Mouse (Mus musculus): ENCODE measurements around the gene Chrnb2. TPM values are rescaled to one million over a fixed set of nuclear protein-coding genes. Genes with fewer than 3 reads are reported as not detected.

Gene Chrnb2
- polyA plus RNA-seq, 1 experiment from 2014 or later = 0.40 TPM

DNA sequence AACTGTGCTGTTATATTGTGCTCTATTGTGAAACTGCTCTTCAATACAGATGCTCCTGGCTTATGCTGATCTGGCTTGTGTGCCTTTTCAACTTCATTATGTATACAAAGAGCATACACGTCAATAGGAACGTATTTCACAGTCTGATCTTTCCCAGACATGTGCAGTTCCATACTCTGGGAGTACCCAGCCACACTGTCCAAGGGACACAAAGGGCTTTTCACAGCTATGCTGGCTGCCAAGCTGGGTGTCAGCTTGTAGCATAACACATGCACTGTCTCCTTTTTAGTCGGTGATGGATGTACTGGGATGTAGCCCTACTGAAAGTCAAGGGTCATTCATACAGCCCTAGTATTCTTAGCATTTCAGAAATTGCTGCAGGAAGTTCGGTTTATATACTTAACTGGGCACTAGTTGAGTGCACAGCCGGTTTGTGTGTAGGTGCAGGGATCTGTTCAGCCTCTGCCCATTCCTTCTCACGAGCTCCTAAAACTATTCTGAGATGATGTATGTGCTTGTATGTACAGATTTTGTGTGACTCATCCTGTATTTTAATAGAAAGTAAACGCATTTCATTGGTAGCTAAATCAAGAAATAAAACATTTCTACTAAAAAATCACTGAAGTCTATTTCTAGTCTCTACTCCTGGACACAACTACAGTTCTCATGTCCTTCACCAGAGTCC is 40.9 kb downstream of the Chrnb2 start:
- no peaks in the 10 kb centered on the region for H3K9me3 ChIP-seq (ENCODE audit: low read length)
- H3K4me3 ChIP-seq (ENCODE audit: low read length) = no peak overlapping the region
- WGBS = 80% methylated on average over 7 of the region's 7 CpGs
- no peaks in the 10 kb centered on the region for H3K36me3 ChIP-seq (ENCODE audit: insufficient read depth, low read length)
- H3K4me2 ChIP-seq (replicated peaks; ENCODE audit: low read depth, low read length) = no peak overlapping the region
- no peak overlapping the region for H3K27ac ChIP-seq (ENCODE audit: low read length)
- ATAC-seq (ENCODE audit: low FRiP score, low TSS enrichment) = no peak
- H3K4me1 ChIP-seq (ENCODE audit: insufficient read depth, low read length) = no peaks in the 10 kb centered on the region
- H3K27me3 ChIP-seq (ENCODE audit: insufficient read depth, low read length) = no peaks in the 10 kb centered on the region
- H3K9ac ChIP-seq (replicated peaks; ENCODE audit: low read length) = no peak overlapping the region

- Histone ChIP-seq H3K27me3 (ENCODE audit: insufficient read depth, low read length) (no peaks in the 10 kb centered on the region), H3K9me3 (ENCODE audit: low read length) (no peaks in the 10 kb centered on the region), H3K4me1 (ENCODE audit: insufficient read depth, low read length) (no peaks in the 10 kb centered on the region), H3K4me2 (replicated peaks; ENCODE audit: low read depth, low read length) (no peak overlapping the region), H3K36me3 (ENCODE audit: insufficient read depth, low read length) (no peaks in the 10 kb centered on the region), H3K9ac (replicated peaks; ENCODE audit: low read length) (no peak overlapping the region), H3K4me3 (ENCODE audit: low read length) (no peak overlapping the region), H3K27ac (ENCODE audit: low read length) (no peak overlapping the region)
- ATAC-seq (ENCODE audit: low FRiP score, low TSS enrichment) = no peak
These were observed 42.4 kb downstream of the Chrnb2 start for GRCm38 (mm10) chr3:89722032-89722431.

DNA sequence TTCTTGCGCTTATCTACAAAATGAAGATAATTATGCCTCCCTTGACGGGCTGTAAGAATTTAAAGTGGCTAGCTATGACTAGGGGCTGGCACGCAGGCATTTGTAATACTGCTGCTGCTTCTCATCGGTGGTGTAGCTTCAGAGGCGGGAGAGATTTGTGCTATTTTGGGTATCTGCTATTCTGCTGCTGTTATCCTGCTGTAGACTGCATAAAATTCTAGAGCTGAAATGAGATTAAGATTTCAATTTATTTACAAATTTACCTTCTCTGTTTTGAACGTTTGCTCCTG is 48.5 kb downstream of the Chrnb2 start:
- no peaks in the 10 kb centered on the region; the same call in 1 of the 2 replicates for H3K27me3 ChIP-seq (ENCODE audit: insufficient read depth, low read length)
- no peak for ATAC-seq (ENCODE audit: low FRiP score, low TSS enrichment)
- WGBS = 67% methylated on average over 6 of the region's 6 CpGs
- H3K9me3 ChIP-seq (ENCODE audit: low read length) = no peaks in the 10 kb centered on the region; the same call in 1 of the 2 replicates
- H3K36me3 ChIP-seq (ENCODE audit: insufficient read depth, low read length) = no peaks in the 10 kb centered on the region
- no peak overlapping the region for H3K27ac ChIP-seq (ENCODE audit: low read length)
- peaks cover 12% of the 10 kb centered on the region for H3K4me1 ChIP-seq (ENCODE audit: insufficient read depth, low read length)
- peak overlapping the region; percentile 92 for H3K4me3 ChIP-seq (ENCODE audit: low read length)
- peak overlapping the region; percentile 93 for H3K9ac ChIP-seq (replicated peaks; ENCODE audit: low read length)
- H3K4me2 ChIP-seq (replicated peaks; ENCODE audit: low read depth, low read length) = peak overlapping the region; percentile 94

DNA sequence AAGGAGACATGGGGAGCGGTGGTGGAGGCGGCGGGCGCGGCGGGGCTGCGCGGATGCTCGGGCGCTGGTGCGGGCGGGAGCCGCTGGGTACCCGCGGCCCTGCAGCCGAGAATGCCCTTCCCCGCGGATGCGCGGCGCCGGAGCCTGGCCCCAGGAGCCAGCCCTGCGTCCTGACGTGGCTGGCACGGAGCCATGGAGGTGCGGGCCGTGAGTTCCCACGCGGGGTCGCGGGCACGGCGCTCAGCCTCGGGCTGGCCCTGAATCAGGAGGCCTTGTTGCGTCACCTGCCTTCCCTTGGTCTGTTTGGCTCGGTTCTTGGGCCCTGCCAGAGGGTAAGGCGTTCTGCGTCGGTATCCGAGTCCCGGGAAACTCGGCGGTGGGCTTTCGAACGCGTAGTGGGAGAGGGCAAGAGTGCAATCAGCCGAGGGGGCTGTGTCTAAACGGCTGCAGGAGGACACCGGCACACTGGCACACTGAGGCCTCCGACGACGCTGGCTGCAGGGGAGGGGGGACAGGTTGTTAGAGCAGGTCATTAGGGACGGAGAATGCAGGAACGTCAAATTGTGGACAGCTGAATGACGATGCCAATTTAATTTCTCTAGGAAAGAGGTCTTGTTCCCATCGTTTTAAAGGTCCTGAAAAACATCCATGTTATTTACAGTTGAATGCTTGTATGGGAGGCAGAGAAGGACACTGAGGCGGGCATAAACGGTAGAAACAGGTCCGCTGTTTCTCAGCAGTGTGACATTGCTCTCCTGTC is 49.0 kb downstream of the Chrnb2 start:
- Histone ChIP-seq H3K4me2 (replicated peaks; ENCODE audit: low read depth, low read length) (peak overlapping the region; percentile 94), H3K4me3 (ENCODE audit: low read length) (peak overlapping the region; percentile 92), H3K9ac (replicated peaks; ENCODE audit: low read length) (peak overlapping the region; percentile 93), H3K36me3 (ENCODE audit: insufficient read depth, low read length) (no peaks in the 10 kb centered on the region), H3K27me3 (ENCODE audit: insufficient read depth, low read length) (no peaks in the 10 kb centered on the region; the same call in 1 of the 2 replicates), H3K4me1 (ENCODE audit: insufficient read depth, low read length) (peaks cover 12% of the 10 kb centered on the region), H3K27ac (ENCODE audit: low read length) (no peak overlapping the region), H3K9me3 (ENCODE audit: low read length) (no peaks in the 10 kb centered on the region; the same call in 1 of the 2 replicates)
- ATAC-seq (ENCODE audit: low FRiP score, low TSS enrichment) = peak; percentile 74; the same call in 1 of the 2 replicates
- 2% methylated on average over 59 of the region's 59 CpGs for WGBS

- Histone ChIP-seq H3K27ac (ENCODE audit: low read length) (0 out of 2 replicates have a peak within 1 kb of the TSS, but pooled peaks have one; percentile 5), H3K4me2 (replicated peaks; ENCODE audit: low read depth, low read length) (peak within 1 kb of the TSS; percentile 94), H3K27me3 (ENCODE audit: insufficient read depth, low read length) (no peaks in the 10 kb centered on the region; the same call in 1 of the 2 replicates), H3K9me3 (ENCODE audit: low read length) (no peaks in the 10 kb centered on the region; the same call in 1 of the 2 replicates), H3K9ac (replicated peaks; ENCODE audit: low read length) (peak within 1 kb of the TSS; percentile 93), H3K4me1 (ENCODE audit: insufficient read depth, low read length) (peaks cover 12% of the 10 kb centered on the region), H3K4me3 (ENCODE audit: low read length) (peak within 1 kb of the TSS; percentile 92), H3K36me3 (ENCODE audit: insufficient read depth, low read length) (no peaks in the 10 kb centered on the region)
- peak; percentile 86 for ATAC-seq (ENCODE audit: low FRiP score, low TSS enrichment)
- 6% methylated on average over 27 of the region's 28 CpGs for WGBS
These were observed 49.8 kb downstream of the Chrnb2 start, which contains the start of gene Adar for GRCm38 (mm10) chr3:89714359-89715206. Gene Adar (plus strand): TSS chr3:89715022.

- 81% methylated on average over 6 of the region's 6 CpGs for WGBS
- H3K9ac ChIP-seq (replicated peaks; ENCODE audit: low read length) = no peak overlapping the region
- no peak overlapping the region for H3K4me2 ChIP-seq (replicated peaks; ENCODE audit: low read depth, low read length)
- no peaks in the 10 kb centered on the region for H3K4me1 ChIP-seq (ENCODE audit: insufficient read depth, low read length)
- H3K27ac ChIP-seq (ENCODE audit: low read length) = no peak overlapping the region
- H3K27me3 ChIP-seq (ENCODE audit: insufficient read depth, low read length) = no peaks in the 10 kb centered on the region
- no peaks in the 10 kb centered on the region for H3K36me3 ChIP-seq (ENCODE audit: insufficient read depth, low read length)
- ATAC-seq (ENCODE audit: low FRiP score, low TSS enrichment) = no peak
- no peaks in the 10 kb centered on the region for H3K9me3 ChIP-seq (ENCODE audit: low read length)
- no peak overlapping the region for H3K4me3 ChIP-seq (ENCODE audit: low read length)
These were observed 60.4 kb downstream of the Chrnb2 start for GRCm38 (mm10) chr3:89704064-89704463.

GRCm38 (mm10) chr3:89703596-89703995 is 60.8 kb downstream of the Chrnb2 start:
- Histone ChIP-seq H3K4me2 (replicated peaks; ENCODE audit: low read depth, low read length) (no peak overlapping the region), H3K9ac (replicated peaks; ENCODE audit: low read length) (no peak overlapping the region), H3K27me3 (ENCODE audit: insufficient read depth, low read length) (no peaks in the 10 kb centered on the region), H3K36me3 (ENCODE audit: insufficient read depth, low read length) (no peaks in the 10 kb centered on the region), H3K9me3 (ENCODE audit: low read length) (no peaks in the 10 kb centered on the region), H3K27ac (ENCODE audit: low read length) (no peak overlapping the region), H3K4me1 (ENCODE audit: insufficient read depth, low read length) (no peaks in the 10 kb centered on the region), H3K4me3 (ENCODE audit: low read length) (no peak overlapping the region)
- no peak for ATAC-seq (ENCODE audit: low FRiP score, low TSS enrichment)
- WGBS = 33% methylated on average over 3 of the region's 3 CpGs

DNA sequence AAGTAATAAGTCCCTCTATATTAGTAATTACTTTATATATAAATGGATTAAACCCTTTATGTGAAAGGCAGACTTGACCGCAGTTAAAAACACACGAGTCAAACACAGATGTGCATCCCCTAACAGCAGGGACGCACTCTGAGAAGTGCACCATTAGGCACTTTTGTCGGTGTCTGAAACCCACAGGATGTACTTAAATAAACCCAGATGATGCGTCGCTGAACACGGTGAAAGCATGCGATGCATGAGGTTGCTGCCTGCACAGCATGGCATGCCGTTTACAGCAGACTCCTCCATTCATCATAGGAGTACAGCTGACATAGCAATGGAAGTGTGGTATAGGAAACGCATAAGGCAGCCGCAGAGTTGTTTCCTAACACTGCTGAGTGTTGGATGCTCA is 64.0 kb downstream of the Chrnb2 start:
- Histone ChIP-seq H3K27ac (ENCODE audit: low read length) (no peak overlapping the region), H3K36me3 (ENCODE audit: insufficient read depth, low read length) (no peaks in the 10 kb centered on the region), H3K9me3 (ENCODE audit: low read length) (no peaks in the 10 kb centered on the region), H3K4me3 (ENCODE audit: low read length) (no peak overlapping the region), H3K27me3 (ENCODE audit: insufficient read depth, low read length) (no peaks in the 10 kb centered on the region), H3K4me1 (ENCODE audit: insufficient read depth, low read length) (no peaks in the 10 kb centered on the region), H3K4me2 (replicated peaks; ENCODE audit: low read depth, low read length) (no peak overlapping the region), H3K9ac (replicated peaks; ENCODE audit: low read length) (no peak overlapping the region)
- 81% methylated on average over 11 of the region's 11 CpGs for WGBS
- ATAC-seq (ENCODE audit: low FRiP score, low TSS enrichment) = no peak

GRCm38 (mm10) chr3:89698958-89699357 is 65.5 kb downstream of the Chrnb2 start:
- Histone ChIP-seq H3K27me3 (ENCODE audit: insufficient read depth, low read length) (no peaks in the 10 kb centered on the region), H3K36me3 (ENCODE audit: insufficient read depth, low read length) (no peaks in the 10 kb centered on the region), H3K4me3 (ENCODE audit: low read length) (no peak overlapping the region), H3K4me2 (replicated peaks; ENCODE audit: low read depth, low read length) (no peak overlapping the region), H3K4me1 (ENCODE audit: insufficient read depth, low read length) (no peaks in the 10 kb centered on the region), H3K9me3 (ENCODE audit: low read length) (no peaks in the 10 kb centered on the region), H3K9ac (replicated peaks; ENCODE audit: low read length) (no peak overlapping the region), H3K27ac (ENCODE audit: low read length) (no peak overlapping the region)
- WGBS = 94% methylated on average over 1 of the region's 1 CpGs
- ATAC-seq (ENCODE audit: low FRiP score, low TSS enrichment) = no peak

Measured in kidney, embryonic 16.5 days (tissue).